Mouse (Mus musculus) bone marrow macrophage, adult 2 months (primary cell): ENCODE measurements around the gene Gm19402. TPM values are rescaled to one million over a fixed set of nuclear protein-coding genes. Genes with fewer than 3 reads are reported as not detected.

ENCODE experiments used
- H3K27ac ChIP-seq: 2 replicates; pipeline ENCODE4 v1.5.1; 2012; ENCODE audit warnings: low read depth, low read length; ENCODE audit not compliant: insufficient read depth
- H3K4me1 ChIP-seq: 2 replicates; pipeline ENCODE4 v1.6.1; 2012; ENCODE audit warnings: low read length; ENCODE audit not compliant: control insufficient read depth, insufficient read depth
- H3K4me3 ChIP-seq: 2 replicates; pipeline ENCODE4 v1.5.1; 2012; ENCODE audit warnings: mild to moderate bottlenecking, low read length, moderate library complexity; ENCODE audit not compliant: insufficient read depth
- CTCF ChIP-seq: IDR thresholded peaks from 2 replicates; pipeline ENCODE4 v1.5.1; 2012; ENCODE audit warnings: low read depth, mild to moderate bottlenecking, low read length, moderate library complexity
- POLR2A ChIP-seq: IDR thresholded peaks from 2 replicates; pipeline ENCODE4 v1.6.1; 2012; ENCODE audit warnings: mild to moderate bottlenecking, low read depth, low read length, borderline replicate concordance
- polyA plus RNA-seq: library from polyadenylated mRNA; stranded (reverse); fragments of >200 nt; gene quantifications from 2 replicates; pipeline ENCODE4 v1.2.4, GENCODE M21; 2012; ENCODE audit not compliant: missing spikeins, insufficient read depth, insufficient read length

The Gm19402 gene
- polyA plus RNA-seq, 1 experiment = not detected

- no peak for TF ChIP-seq CTCF
- no peak for TF ChIP-seq POLR2A
- Histone ChIP-seq H3K4me3 (no peak overlapping the region), H3K4me1 (peaks cover 10% of the 10 kb centered on the region), H3K27ac (no peak overlapping the region)
Observed at GRCm38 (mm10) chr10:77667402-77667801, 23.2 kb downstream of the Gm19402 start.

DNA sequence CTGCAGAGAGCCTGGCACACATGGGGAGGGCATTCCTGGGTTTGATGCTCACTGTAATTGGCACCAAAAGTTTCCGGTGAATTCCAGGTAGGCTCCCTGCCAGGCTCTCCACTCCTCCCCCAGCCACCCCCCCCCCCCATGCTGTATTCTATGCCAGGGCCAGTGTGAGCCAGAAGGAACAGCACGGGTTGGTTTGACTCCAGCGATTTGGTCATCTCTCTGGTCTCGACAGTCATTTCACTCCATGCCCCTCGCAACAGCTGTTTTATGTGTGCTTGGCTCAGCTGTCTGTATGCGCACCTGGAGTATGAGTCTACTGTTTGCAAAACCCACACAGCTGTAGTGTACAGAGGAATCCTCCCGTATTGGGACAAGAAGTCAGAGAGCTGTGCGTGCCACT, 24.2 kb downstream of the Gm19402 start:
- H3K4me3 ChIP-seq = no peak overlapping the region
- H3K27ac ChIP-seq = no peak overlapping the region
- peaks cover 14% of the 10 kb centered on the region for H3K4me1 ChIP-seq
- TF ChIP-seq POLR2A (no peak), CTCF (no peak)

DNA sequence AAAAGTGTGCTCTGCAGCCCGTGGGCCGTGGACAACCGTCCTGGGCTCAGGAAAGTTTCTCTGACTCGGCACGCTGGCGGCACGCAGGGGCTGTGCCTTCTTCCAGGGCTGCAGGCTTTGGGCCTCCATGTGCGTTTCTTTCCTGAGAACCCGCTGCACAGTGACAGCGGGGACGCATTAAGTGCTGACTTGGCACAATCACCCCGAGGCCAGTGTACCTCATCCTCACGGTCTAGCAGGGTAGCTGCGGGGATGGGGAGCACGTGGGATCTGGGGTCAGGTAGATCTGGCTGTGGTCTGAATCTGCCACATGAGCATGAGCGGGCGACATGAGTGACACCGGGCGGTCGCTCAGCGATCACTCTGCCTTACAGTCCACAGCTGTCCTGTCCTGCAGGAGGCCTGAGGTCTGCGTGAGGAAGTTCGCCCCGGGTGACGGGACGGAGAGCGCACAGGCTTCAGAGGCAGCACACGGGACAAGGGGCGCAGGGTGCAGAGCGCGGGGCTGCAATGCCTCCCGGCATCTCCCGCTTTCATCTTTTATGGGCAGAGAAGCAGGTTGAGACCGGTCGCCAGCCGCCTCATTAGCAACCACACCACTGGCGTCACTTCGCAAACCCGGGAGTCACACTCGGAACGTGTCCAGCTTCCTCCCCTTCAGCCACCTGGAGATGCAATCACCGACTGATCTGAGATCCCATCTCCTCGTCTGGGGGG, 26.4 kb downstream of the Gm19402 start:
- TF ChIP-seq POLR2A (no peak), CTCF (no peak)
- no peak overlapping the region for H3K27ac ChIP-seq
- H3K4me1 ChIP-seq = peaks cover 15% of the 10 kb centered on the region
- H3K4me3 ChIP-seq = no peak overlapping the region

- Histone ChIP-seq H3K4me3 (no peak overlapping the region), H3K27ac (no peak overlapping the region), H3K4me1 (peaks cover 21% of the 10 kb centered on the region)
- TF ChIP-seq CTCF (no peak), POLR2A (no peak)
Observed at GRCm38 (mm10) chr10:77658286-77658994, 32.1 kb downstream of the Gm19402 start.

DNA sequence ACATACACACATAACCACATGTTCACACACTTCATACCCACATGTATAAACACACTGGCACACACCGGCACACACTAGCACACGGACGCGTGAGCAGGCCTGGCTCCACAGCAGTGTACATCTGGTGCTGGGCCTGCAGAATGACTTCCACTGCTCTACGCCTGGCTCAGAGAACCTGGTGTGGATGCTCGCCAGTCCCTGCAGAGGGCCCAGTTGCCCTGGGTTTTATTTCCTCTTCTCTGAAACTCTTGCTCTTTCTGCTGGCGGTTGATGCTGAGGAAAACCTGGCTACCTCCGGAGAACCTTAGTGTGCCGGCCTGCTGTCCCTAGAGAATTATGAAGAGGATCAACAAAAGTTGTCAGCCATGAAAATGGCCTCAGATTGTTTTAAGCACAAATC, 38.5 kb downstream of the Gm19402 start:
- Histone ChIP-seq H3K4me1 (no peaks in the 10 kb centered on the region), H3K27ac (no peak overlapping the region), H3K4me3 (no peak overlapping the region)
- TF ChIP-seq CTCF (no peak), POLR2A (no peak)

DNA sequence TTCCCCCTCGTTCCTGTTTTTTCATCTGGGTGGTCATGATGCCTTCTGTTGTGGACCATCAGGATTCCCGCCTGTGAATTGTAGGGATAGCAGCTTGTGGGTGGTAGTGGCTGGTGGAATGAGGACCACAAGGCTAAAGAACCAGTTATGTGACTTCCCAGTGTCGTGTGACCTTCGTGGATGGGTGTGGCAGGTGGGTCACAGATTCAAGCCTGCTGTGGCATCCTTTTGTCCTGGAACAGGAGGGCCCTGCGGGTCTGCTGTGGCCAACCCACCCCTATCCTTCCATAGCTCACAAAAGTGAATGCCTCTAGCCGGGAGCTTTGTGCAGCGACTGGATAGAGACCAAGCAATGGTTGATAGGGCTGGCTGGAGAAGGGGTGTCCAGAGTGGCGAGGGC, 42.7 kb downstream of the Gm19402 start:
- TF ChIP-seq POLR2A (no peak), CTCF (no peak)
- Histone ChIP-seq H3K4me1 (peaks cover 3% of the 10 kb centered on the region; the same call in 1 of the 2 replicates), H3K27ac (no peak overlapping the region), H3K4me3 (no peak overlapping the region)

DNA sequence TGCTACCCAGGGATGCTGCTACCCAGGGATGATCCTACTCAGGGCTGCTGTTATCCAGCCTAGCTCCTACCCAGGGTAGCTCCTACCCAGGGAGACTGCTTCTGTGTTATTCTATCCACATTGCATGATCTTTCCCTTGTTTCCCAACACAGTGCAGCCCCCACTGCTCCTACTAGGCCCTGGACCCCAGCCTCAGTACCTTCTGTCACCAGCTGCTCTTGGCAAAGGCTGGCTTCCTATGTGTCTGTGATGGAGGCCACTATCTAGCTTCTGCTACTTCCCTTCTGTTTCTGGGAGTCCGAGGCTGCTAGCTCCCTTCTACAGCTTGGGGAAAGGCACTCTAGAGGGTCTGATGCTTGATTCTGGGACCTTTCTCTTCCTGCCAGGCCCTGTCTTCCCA, 43.1 kb downstream of the Gm19402 start:
- TF ChIP-seq CTCF (no peak), POLR2A (no peak)
- Histone ChIP-seq H3K4me1 (peaks cover 3% of the 10 kb centered on the region; the same call in 1 of the 2 replicates), H3K4me3 (no peak overlapping the region), H3K27ac (no peak overlapping the region)

DNA sequence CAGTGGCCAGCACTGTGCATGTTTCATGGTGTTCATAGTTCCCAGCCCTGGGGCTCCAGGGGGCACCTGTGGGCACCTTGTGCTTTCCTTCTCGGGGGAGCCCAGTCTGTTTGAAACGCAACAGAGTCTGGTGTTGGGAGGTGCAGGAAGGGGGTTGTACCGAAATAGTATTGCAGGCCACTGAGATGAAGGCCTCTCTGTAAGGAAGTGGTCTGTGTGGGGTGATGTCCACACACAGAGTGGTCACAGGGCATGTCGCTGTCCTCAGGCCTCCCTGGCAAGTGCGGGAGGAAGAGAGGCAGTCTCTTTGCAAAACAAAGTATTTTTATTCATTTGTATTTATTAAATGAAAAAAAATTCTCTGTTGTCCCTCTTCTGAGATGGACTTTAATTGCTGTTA, 45.0 kb downstream of the Gm19402 start:
- no peak for TF ChIP-seq CTCF
- TF ChIP-seq POLR2A = no peak
- no peak overlapping the region for H3K4me3 ChIP-seq
- peaks cover 3% of the 10 kb centered on the region; the same call in 1 of the 2 replicates for H3K4me1 ChIP-seq
- no peak overlapping the region for H3K27ac ChIP-seq

DNA sequence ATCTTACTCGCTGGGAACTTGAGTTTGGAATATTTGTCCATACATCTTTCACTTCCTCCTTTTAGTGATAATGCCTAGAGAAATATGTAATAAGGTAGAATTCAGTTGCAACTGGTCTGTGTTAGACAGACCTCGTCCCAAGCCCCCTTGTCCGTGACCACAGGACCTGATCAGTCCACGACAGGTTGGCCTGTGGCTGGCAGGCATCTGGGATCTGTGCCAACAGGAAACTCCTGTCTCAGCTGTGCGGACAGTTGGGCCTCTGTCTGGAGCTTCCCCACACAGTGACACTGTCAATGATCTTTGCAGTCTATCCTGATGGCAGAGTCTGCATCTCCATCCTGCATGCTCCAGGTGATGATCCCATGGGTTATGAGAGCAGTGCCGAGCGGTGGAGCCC, 47.4 kb downstream of the Gm19402 start:
- Histone ChIP-seq H3K27ac (no peak overlapping the region), H3K4me1 (peaks cover 3% of the 10 kb centered on the region; the same call in 1 of the 2 replicates), H3K4me3 (no peak overlapping the region)
- TF ChIP-seq CTCF (no peak), POLR2A (no peak)

Other genes starting within 250 kb of the Gm19402 start
- gene Fam207a, start 175.0 kb downstream of the Gm19402 start, polyA plus RNA-seq = 18.8 and 22.8 TPM in 2 replicates
- 386 and 401 TPM in 2 replicates for gene Itgb2, start 160.5 kb downstream of the Gm19402 start, polyA plus RNA-seq
- gene Pttg1ip, start 109.0 kb downstream of the Gm19402 start, polyA plus RNA-seq = 98.5 and 102 TPM in 2 replicates
- gene Sumo3, start 84.7 kb downstream of the Gm19402 start, polyA plus RNA-seq = 165 and 203 TPM in 2 replicates
- gene Gm49325, start 84.6 kb downstream of the Gm19402 start, polyA plus RNA-seq = 40.9 and 41.8 TPM in 2 replicates
- 57.9 and 61.2 TPM in 2 replicates for gene Ube2g2, start 68.5 kb downstream of the Gm19402 start, polyA plus RNA-seq
- not detected in 2 replicates for gene Tspear, start 4.2 kb downstream of the Gm19402 start, polyA plus RNA-seq
- not detected in 2 replicates for gene Gm9508, start 6.5 kb upstream of the Gm19402 start, polyA plus RNA-seq
- not detected in 2 replicates for gene Gm10272, start 15.9 kb upstream of the Gm19402 start, polyA plus RNA-seq
- not detected in 2 replicates for gene Gm10024, start 20.7 kb upstream of the Gm19402 start, polyA plus RNA-seq
- gene Gm10142, start 25.1 kb upstream of the Gm19402 start, polyA plus RNA-seq = not detected in 2 replicates
- not detected in 2 replicates for gene Krtap12-1, start 29.8 kb upstream of the Gm19402 start, polyA plus RNA-seq
- gene Gm10100, start 35.7 kb upstream of the Gm19402 start, polyA plus RNA-seq = not detected in 2 replicates
- gene Gm18596, start 51.9 kb upstream of the Gm19402 start, polyA plus RNA-seq = not detected in 2 replicates
- not detected in 2 replicates for gene Gm9736, start 60.6 kb upstream of the Gm19402 start, polyA plus RNA-seq
- not detected in 2 replicates for gene Gm3233, start 68.9 kb upstream of the Gm19402 start, polyA plus RNA-seq
- gene Gm3238, start 80.6 kb upstream of the Gm19402 start, polyA plus RNA-seq = not detected in 2 replicates
- not detected in 2 replicates for gene Gm7138, start 86.2 kb upstream of the Gm19402 start, polyA plus RNA-seq
- not detected in 2 replicates for gene Gm3250, start 91.8 kb upstream of the Gm19402 start, polyA plus RNA-seq
- not detected in 2 replicates for gene Gm7137, start 97.4 kb upstream of the Gm19402 start, polyA plus RNA-seq
- not detected in 2 replicates for gene Gm9639, start 104.3 kb upstream of the Gm19402 start, polyA plus RNA-seq
- gene Gm19668, start 108.4 kb upstream of the Gm19402 start, polyA plus RNA-seq = not detected in 2 replicates
- not detected in 2 replicates for gene Gm9507, start 121.1 kb upstream of the Gm19402 start, polyA plus RNA-seq
- gene Gm2696, start 123.9 kb upstream of the Gm19402 start, polyA plus RNA-seq = not detected in 2 replicates
- not detected in 2 replicates for gene Krtap10-4, start 136.3 kb upstream of the Gm19402 start, polyA plus RNA-seq
- not detected in 2 replicates for gene Krtap10-10, start 145.2 kb upstream of the Gm19402 start, polyA plus RNA-seq
- gene Gm36176, start 156.0 kb upstream of the Gm19402 start, polyA plus RNA-seq = not detected in 2 replicates
- gene Gm10318, start 162.1 kb upstream of the Gm19402 start, polyA plus RNA-seq = not detected in 2 replicates
- not detected in 2 replicates for gene Gm3285, start 171.2 kb upstream of the Gm19402 start, polyA plus RNA-seq
- 0.19 TPM in 1 of 2 replicates, not detected in the other for gene Lrrc3, start 211.8 kb upstream of the Gm19402 start, polyA plus RNA-seq